Mouse (Mus musculus) kidney, adult 2 months (tissue): ENCODE results near the gene Scn4a.

ENCODE experiments used
- CTCF ChIP-seq: fragments of 200-500 bp; conservative IDR thresholded peaks from 2 replicates; pipeline ENCODE4 v1.5.1; 2011; ENCODE audit warnings: low read depth, mild to moderate bottlenecking, control low read depth, low read length, moderate library complexity, mixed read lengths; ENCODE audit not compliant: insufficient read depth, insufficient read length
- POLR2A ChIP-seq: fragments of 200-500 bp; IDR thresholded peaks from one replicate; pipeline ENCODE4 v1.6.1; 2011; ENCODE audit warnings: low read depth, low read length, control low read depth

DNA sequence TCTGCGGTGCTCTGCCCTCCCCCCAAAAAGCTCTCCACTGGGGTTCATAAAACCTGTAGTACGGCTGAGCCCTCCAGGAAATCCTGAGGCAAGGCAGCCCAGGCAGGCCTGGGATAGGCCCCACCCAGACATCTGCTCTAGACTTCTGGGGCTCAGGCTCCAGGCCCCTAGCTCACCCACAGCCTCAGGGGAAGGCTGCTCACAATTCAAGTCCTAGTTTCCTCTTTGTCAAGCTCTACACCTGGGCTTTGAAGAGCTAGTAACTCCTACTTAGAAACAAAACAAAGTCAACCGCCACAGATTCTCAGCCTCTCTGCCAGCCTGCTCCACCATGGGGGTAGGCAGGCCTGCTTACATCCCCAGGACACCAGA is 84.0 kb downstream of the Scn4a start:
- TF ChIP-seq POLR2A, result no peak
- TF ChIP-seq CTCF, result no peak
